Mouse (Mus musculus) right cerebral cortex, postnatal 25 days (tissue): Measurements from ENCODE around the gene Pecam1.
"Not testable (repeated sequence)": the region's sequence is repeated elsewhere in the genome, so short reads cannot be mapped to it uniquely, and the experiment has no call there.

ENCODE experiments used
- DNase-seq: peaks from one replicate; pipeline ENCODE4 v3.0.0; 2022

Gene Pecam1

GRCm38 (mm10) chr11:106665328-106665727 lies 85.1 kb downstream of the Pecam1 start:
- DNase-seq, result no peak

GRCm38 (mm10) chr11:106664691-106665090 lies 85.7 kb downstream of the Pecam1 start:
- DNase-seq, result no peak

GRCm38 (mm10) chr11:106663838-106664237 lies 86.6 kb downstream of the Pecam1 start:
- no peak for DNase-seq

- DNase-seq, result no peak
Observed at GRCm38 (mm10) chr11:106662634-106663407, 87.6 kb downstream of the Pecam1 start.

GRCm38 (mm10) chr11:106660453-106661081 lies 89.9 kb downstream of the Pecam1 start:
- no peak for DNase-seq

GRCm38 (mm10) chr11:106659598-106660295 lies 90.7 kb downstream of the Pecam1 start:
- DNase-seq, result no peak

GRCm38 (mm10) chr11:106658051-106658880 lies 92.2 kb downstream of the Pecam1 start:
- peak; percentile 77 for DNase-seq

- DNase-seq, result not testable (repeated sequence)
Observed at GRCm38 (mm10) chr11:106656896-106657498, 93.4 kb downstream of the Pecam1 start.

- peak; percentile 29 for DNase-seq
Observed at GRCm38 (mm10) chr11:106648347-106648746, 102.1 kb downstream of the Pecam1 start.

- DNase-seq, result no peak
Observed at GRCm38 (mm10) chr11:106642966-106643637, 107.3 kb downstream of the Pecam1 start.

GRCm38 (mm10) chr11:106641580-106641979 lies 108.8 kb downstream of the Pecam1 start:
- no peak for DNase-seq

- DNase-seq, result no peak
Observed at GRCm38 (mm10) chr11:106640059-106640458, 110.4 kb downstream of the Pecam1 start.

- DNase-seq, result no peak
Observed at GRCm38 (mm10) chr11:106639356-106639692, 111.1 kb downstream of the Pecam1 start.

GRCm38 (mm10) chr11:106638551-106639355 lies 111.7 kb downstream of the Pecam1 start:
- DNase-seq, result no peak

GRCm38 (mm10) chr11:106637754-106638153 lies 112.7 kb downstream of the Pecam1 start:
- DNase-seq, result no peak

- no peak for DNase-seq
Observed at GRCm38 (mm10) chr11:106635946-106636345, 114.5 kb downstream of the Pecam1 start.

GRCm38 (mm10) chr11:106634175-106634574 lies 116.3 kb downstream of the Pecam1 start:
- DNase-seq, result not testable (repeated sequence)

GRCm38 (mm10) chr11:106633456-106633855 lies 117.0 kb downstream of the Pecam1 start:
- DNase-seq, result no peak

GRCm38 (mm10) chr11:106627692-106628091 lies 122.7 kb downstream of the Pecam1 start:
- DNase-seq, result peak; percentile 56

GRCm38 (mm10) chr11:106625577-106625976 lies 124.9 kb downstream of the Pecam1 start:
- no peak for DNase-seq

- no peak for DNase-seq
Observed at GRCm38 (mm10) chr11:106623629-106624028, 126.8 kb downstream of the Pecam1 start.
